Mouse (Mus musculus): ENCODE results near the gene Grip2. TPM values are rescaled to one million over a fixed set of nuclear protein-coding genes. Genes with fewer than 3 reads are reported as not detected.

Grip2 gene
- polyA plus RNA-seq, 1 experiment from 2014 or later: 0.06 TPM

DNA sequence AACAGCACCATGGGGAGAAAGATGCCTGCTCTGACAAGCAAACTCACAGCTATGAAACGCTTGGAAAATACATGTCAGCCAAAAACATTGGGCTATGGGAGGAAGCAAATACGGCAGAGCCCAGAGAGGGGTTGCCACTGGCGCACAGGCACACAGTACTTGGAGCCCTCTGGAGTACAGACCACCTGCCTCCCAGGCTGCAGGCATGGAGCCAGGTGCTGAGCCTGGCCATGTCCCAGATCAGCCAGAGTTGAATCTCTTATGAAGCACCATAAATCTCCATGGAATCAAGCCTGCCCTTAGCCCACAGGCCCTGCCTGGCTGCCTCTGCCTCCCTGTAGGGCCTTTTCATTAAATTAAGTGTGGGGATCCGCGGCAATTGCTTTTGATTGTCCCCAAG is 876 bp upstream of the Grip2 start:
- H3K27ac ChIP-seq: no peak overlapping the region
- H3K36me3 ChIP-seq: no peaks in the 10 kb centered on the region
- 84% methylated on average over 5 of the region's 5 CpGs for WGBS
- H3K9me3 ChIP-seq (replicated peaks): no peaks in the 10 kb centered on the region
- DNase-seq (ENCODE audit: low spot score): no peak
- peaks cover 2% of the 10 kb centered on the region; the same call in 1 of the 2 replicates for H3K4me1 ChIP-seq
- no peak overlapping the region for H3K4me3 ChIP-seq
- H3K27me3 ChIP-seq (ENCODE audit: low read depth, poor library complexity, severe bottlenecking): peaks cover 10% of the 10 kb centered on the region; the same call in 1 of the 2 replicates

DNA sequence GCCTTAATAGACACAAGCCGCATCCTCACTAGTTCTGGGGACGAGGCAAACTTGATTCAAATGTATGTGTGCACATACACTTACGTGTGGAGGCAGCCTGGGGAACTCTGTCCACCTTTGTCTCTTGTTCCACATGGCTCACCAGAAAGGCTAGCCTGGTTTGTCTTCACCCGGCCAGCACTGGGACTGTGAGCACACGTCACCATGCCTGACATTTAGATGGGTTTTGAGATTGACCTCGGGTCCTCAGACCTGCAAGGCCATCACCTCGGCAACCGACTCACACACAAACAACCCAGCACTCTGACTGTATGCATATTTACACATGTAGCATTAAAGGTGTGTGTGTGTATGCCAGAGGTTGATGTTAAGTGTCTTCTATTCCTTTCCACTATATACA is 8.8 kb downstream of the Grip2 start:
- Histone ChIP-seq H3K27me3 (ENCODE audit: low read depth, poor library complexity, severe bottlenecking) (no peaks in the 10 kb centered on the region), H3K36me3 (no peaks in the 10 kb centered on the region), H3K27ac (no peak overlapping the region), H3K4me1 (no peaks in the 10 kb centered on the region), H3K4me3 (no peak overlapping the region), H3K9me3 (replicated peaks) (no peaks in the 10 kb centered on the region)
- 85% methylated on average over 8 of the region's 8 CpGs for WGBS
- no peak for DNase-seq (ENCODE audit: low spot score)

DNA sequence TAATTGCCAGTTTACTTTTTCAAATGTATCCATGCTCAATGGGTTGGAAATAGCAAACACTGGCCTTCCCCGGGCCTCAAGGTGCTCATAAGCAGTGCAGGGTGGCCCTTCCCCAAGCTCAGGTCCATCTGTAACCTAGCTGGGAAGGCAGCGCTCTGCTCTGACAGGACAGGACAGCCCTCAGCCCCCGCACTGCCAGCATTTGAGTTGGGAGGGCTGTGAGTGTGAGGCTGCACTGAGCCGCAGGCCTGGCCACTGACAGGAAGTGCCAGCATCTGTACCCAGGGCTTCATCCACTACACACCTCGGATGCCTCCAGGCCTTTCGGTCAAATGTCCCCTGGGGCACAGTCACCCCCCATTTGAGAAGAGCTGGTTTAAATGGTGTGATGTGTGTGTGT is 11.1 kb downstream of the Grip2 start:
- Histone ChIP-seq H3K36me3 (no peaks in the 10 kb centered on the region), H3K27ac (no peak overlapping the region), H3K27me3 (ENCODE audit: low read depth, poor library complexity, severe bottlenecking) (no peaks in the 10 kb centered on the region), H3K9me3 (replicated peaks) (no peaks in the 10 kb centered on the region), H3K4me1 (no peaks in the 10 kb centered on the region), H3K4me3 (no peak overlapping the region)
- 81% methylated on average over 6 of the region's 6 CpGs for WGBS
- DNase-seq (ENCODE audit: low spot score): no peak

DNA sequence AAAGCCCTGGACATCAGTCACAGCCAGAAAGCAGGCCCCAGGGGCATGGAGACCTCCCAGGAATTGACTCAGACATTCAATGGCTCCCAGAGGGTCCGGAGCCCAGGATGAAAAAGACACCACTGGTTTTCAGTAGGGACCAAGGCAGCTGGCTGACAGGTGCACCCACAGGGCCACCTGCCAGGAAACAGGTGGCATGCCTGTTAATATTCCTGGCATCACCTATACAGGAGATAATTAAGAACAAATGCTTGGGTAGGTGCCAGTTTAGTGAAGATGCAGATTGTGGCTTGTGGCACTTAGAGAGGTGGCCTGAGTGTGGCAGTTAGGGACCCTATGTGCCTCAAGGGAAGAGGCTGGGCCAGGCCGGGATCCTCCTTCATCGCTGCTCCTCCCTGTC is 13.4 kb downstream of the Grip2 start:
- Histone ChIP-seq H3K4me3 (no peak overlapping the region), H3K4me1 (peaks cover 6% of the 10 kb centered on the region; the same call in 1 of the 2 replicates), H3K36me3 (no peaks in the 10 kb centered on the region), H3K27ac (no peak overlapping the region), H3K27me3 (ENCODE audit: low read depth, poor library complexity, severe bottlenecking) (peaks cover 9% of the 10 kb centered on the region), H3K9me3 (replicated peaks) (no peaks in the 10 kb centered on the region)
- no peak for DNase-seq (ENCODE audit: low spot score)
- 86% methylated on average over 3 of the region's 3 CpGs for WGBS

DNA sequence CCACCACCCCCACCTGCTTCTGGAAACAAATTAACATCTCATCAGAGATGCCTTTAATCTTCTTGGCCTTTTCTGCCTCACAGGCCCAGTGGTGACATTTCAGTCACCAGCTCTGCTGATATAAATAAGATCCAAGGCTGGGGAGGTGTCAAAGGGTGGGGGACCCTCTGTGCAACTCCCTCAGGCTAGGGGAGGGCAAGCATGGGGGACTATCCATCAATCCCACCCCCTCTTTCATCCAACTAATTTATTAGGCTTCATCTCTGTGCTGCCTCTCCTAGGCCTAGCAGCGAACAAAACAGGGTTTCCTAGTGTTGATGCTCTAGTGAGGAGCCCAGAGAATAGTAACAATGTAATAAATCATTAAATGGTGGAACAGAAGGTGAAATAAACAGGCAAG is 17.0 kb downstream of the Grip2 start:
- DNase-seq (ENCODE audit: low spot score): no peak
- no peaks in the 10 kb centered on the region for H3K36me3 ChIP-seq
- H3K27me3 ChIP-seq (ENCODE audit: low read depth, poor library complexity, severe bottlenecking): peaks cover 45% of the 10 kb centered on the region
- H3K4me3 ChIP-seq: no peak overlapping the region
- WGBS: 11% methylated on average over 1 of the region's 1 CpGs
- no peaks in the 10 kb centered on the region for H3K9me3 ChIP-seq (replicated peaks)
- no peak overlapping the region for H3K27ac ChIP-seq
- peaks cover 15% of the 10 kb centered on the region for H3K4me1 ChIP-seq

DNA sequence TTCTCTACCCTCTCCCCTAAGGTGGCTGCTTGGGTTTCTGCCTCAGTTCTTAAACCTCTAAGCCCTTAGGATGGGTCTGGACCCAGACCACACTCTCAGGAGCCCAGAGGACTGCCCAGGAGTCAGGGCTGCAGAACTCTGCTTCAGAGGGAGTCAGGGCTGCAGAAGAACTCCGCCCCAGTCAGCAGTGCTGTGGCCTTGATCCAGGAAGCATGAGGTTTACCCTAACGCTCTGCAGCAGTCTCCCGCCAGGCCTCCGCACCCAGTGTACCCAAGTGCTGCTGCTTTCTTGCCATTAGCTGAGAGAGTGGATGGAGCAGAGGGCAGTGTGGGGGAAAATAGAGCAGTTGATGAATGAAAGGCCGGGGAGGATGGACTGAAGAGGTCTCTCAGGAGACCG is 19.0 kb downstream of the Grip2 start:
- H3K4me3 ChIP-seq: no peak overlapping the region
- peaks cover 63% of the 10 kb centered on the region for H3K27me3 ChIP-seq (ENCODE audit: low read depth, poor library complexity, severe bottlenecking)
- H3K4me1 ChIP-seq: peaks cover 15% of the 10 kb centered on the region

DNA sequence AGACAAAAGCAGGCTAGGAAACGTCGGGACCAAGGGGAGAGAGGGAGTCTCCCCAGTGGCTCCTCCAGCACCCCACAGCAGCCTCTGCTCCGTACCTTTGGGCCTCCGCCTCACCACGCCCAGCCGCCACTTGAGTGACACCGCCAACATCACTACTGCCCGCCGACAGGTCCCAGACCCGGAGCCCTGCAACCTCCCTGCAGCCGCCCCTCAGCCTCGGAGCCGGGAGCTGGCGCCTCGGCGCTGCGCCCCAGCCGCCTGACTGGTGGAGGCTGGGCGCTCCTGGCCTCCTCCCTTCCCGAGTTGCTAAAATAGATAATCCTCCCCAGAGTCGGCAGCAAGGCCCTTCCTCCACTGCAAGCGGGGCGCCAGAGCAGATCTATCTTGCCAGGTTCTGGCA is 19.9 kb downstream of the Grip2 start:
- Histone ChIP-seq H3K27me3 (ENCODE audit: low read depth, poor library complexity, severe bottlenecking) (peaks cover 67% of the 10 kb centered on the region), H3K4me1 (peaks cover 15% of the 10 kb centered on the region), H3K36me3 (no peaks in the 10 kb centered on the region), H3K9me3 (replicated peaks) (no peaks in the 10 kb centered on the region), H3K4me3 (peak overlapping the region; percentile 38; the same call in 1 of the 2 replicates), H3K27ac (peak overlapping the region; percentile 10; the same call in 1 of the 2 replicates)
- DNase-seq (ENCODE audit: low spot score): peak; percentile 44
- 5% methylated on average over 23 of the region's 23 CpGs for WGBS

More for the DNA sequence above, 19.0 kb downstream of the Grip2 start:
- H3K9me3 ChIP-seq (replicated peaks): no peaks in the 10 kb centered on the region
- DNase-seq (ENCODE audit: low spot score): no peak
- H3K27ac ChIP-seq: no peak overlapping the region
- no peaks in the 10 kb centered on the region for H3K36me3 ChIP-seq
- WGBS: 51% methylated on average over 6 of the region's 6 CpGs

DNA sequence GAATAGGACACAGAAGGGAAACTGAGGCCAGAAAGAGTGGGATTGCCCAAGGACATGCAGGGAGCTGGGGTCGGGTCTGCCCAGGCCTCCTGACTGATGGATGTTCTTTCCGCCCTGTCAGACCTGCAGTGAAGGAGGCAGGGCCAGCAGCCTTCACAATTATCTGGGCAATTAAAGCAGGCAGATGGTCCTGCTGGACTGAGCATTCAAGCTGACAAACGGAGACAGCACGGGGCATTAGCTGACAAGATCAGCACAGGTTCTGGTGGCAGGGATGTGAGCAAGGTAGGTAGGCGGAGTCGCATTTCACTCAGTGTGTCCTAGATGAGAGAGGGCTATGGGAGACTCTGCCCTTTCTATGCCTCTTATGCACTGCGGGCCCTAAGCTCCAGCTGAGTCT is 22.9 kb downstream of the Grip2 start:
- WGBS: 38% methylated on average over 7 of the region's 7 CpGs
- Histone ChIP-seq H3K27me3 (ENCODE audit: low read depth, poor library complexity, severe bottlenecking) (peaks cover 63% of the 10 kb centered on the region), H3K4me1 (peaks cover 15% of the 10 kb centered on the region)

DNA sequence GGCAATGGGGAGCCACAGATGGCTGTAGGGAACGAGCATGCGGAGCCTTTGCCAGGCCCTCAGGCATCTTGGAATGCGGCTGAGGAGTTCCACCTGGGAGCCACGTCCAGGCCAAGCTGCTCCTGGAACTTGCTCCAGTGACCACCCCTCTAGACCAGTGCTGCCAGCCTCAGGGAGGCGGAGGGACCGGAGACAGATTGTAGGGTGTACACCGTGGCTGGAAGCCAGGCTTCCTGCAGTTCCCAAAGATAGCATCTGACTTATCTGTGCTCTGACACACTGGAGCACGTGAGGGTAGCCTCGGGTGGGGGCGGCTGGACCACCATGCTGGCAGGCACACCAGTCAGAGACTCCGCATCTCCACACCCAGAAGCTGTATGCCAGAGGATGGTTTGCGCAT is 28.6 kb downstream of the Grip2 start:
- H3K36me3 ChIP-seq: no peaks in the 10 kb centered on the region
- peaks cover 7% of the 10 kb centered on the region for H3K27me3 ChIP-seq (ENCODE audit: low read depth, poor library complexity, severe bottlenecking)
- no peak overlapping the region for H3K27ac ChIP-seq
- no peak for DNase-seq (ENCODE audit: low spot score)
- no peaks in the 10 kb centered on the region for H3K9me3 ChIP-seq (replicated peaks)
- H3K4me1 ChIP-seq: peaks cover 15% of the 10 kb centered on the region; the same call in 1 of the 2 replicates
- no peak overlapping the region for H3K4me3 ChIP-seq
- 72% methylated on average over 12 of the region's 12 CpGs for WGBS

More for the DNA sequence above, 22.9 kb downstream of the Grip2 start:
- Histone ChIP-seq H3K36me3 (no peaks in the 10 kb centered on the region), H3K4me3 (no peak overlapping the region), H3K27ac (no peak overlapping the region), H3K9me3 (replicated peaks) (no peaks in the 10 kb centered on the region)
- no peak for DNase-seq (ENCODE audit: low spot score)

DNA sequence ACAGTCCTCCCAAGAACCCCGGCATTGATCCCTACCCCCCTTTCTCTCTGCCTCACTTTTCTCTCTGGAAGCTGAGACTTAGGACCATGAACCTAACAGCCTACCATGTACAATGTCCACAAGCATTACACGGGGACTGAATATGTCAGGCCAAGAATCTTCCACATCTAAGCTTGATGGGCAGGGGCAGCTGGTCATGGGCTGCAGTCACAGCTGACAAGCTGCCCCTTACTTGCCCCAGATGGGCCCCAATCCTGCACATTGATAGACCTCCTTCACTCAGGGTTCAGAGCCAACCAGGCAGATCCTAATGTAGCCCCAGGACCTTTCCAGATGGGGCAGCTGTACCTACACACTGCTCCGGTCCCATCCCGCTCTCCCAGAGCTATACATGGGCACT is 30.3 kb downstream of the Grip2 start:
- H3K27ac ChIP-seq: no peak overlapping the region
- H3K9me3 ChIP-seq (replicated peaks): no peaks in the 10 kb centered on the region
- H3K4me3 ChIP-seq: no peak overlapping the region
- H3K4me1 ChIP-seq: peaks cover 21% of the 10 kb centered on the region
- no peaks in the 10 kb centered on the region for H3K36me3 ChIP-seq
- H3K27me3 ChIP-seq (ENCODE audit: low read depth, poor library complexity, severe bottlenecking): no peaks in the 10 kb centered on the region
- WGBS: 91% methylated on average over 4 of the region's 4 CpGs
- DNase-seq (ENCODE audit: low spot score): no peak

DNA sequence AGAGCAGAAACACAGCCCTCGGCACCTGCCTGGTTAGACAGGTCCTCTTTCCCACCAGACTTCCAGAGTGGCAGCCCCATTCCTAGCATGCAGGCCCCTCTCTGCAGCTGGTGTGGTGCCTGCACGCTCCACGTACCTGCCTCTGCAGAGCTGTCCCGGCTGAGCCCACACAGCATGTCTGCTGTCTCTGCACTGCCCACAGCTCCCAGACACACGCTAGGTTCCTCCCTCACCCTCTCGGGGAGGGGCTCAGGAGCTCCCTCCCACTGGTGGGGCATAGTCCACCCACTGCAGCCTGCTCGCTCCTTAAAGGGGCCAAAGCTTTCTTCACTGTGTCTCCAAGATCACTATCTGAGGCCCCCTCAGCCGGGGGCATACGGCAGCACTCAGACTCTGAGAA is 31.0 kb downstream of the Grip2 start:
- no peak for DNase-seq (ENCODE audit: low spot score)
- Histone ChIP-seq H3K36me3 (no peaks in the 10 kb centered on the region), H3K27me3 (ENCODE audit: low read depth, poor library complexity, severe bottlenecking) (no peaks in the 10 kb centered on the region), H3K4me1 (peaks cover 24% of the 10 kb centered on the region), H3K9me3 (replicated peaks) (no peaks in the 10 kb centered on the region), H3K4me3 (no peak overlapping the region), H3K27ac (no peak overlapping the region)
- 65% methylated on average over 9 of the region's 9 CpGs for WGBS

DNA sequence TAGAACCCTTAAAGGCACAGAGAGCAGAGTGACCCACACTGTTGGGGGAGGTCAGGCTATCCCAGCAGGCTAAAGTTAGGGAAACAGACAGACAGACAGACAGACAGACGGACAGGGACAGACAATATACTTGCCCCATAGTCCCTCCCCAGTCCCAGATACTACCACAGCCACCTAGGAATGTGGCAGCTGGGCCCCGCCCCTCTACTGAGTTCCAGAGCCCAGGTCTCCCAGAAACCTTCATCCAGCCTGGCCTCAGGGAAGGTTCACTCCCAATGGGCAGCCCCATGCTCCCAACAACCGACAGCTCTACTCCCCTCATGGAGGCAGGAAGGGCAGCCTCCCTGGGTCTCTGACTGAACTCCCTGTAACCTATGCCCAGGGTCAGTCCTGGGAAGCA is 31.4 kb downstream of the Grip2 start:
- DNase-seq (ENCODE audit: low spot score): no peak
- WGBS: 59% methylated on average over 3 of the region's 3 CpGs
- Histone ChIP-seq H3K4me3 (no peak overlapping the region), H3K9me3 (replicated peaks) (no peaks in the 10 kb centered on the region), H3K4me1 (peaks cover 24% of the 10 kb centered on the region), H3K27ac (no peak overlapping the region), H3K36me3 (no peaks in the 10 kb centered on the region), H3K27me3 (ENCODE audit: low read depth, poor library complexity, severe bottlenecking) (no peaks in the 10 kb centered on the region)

DNA sequence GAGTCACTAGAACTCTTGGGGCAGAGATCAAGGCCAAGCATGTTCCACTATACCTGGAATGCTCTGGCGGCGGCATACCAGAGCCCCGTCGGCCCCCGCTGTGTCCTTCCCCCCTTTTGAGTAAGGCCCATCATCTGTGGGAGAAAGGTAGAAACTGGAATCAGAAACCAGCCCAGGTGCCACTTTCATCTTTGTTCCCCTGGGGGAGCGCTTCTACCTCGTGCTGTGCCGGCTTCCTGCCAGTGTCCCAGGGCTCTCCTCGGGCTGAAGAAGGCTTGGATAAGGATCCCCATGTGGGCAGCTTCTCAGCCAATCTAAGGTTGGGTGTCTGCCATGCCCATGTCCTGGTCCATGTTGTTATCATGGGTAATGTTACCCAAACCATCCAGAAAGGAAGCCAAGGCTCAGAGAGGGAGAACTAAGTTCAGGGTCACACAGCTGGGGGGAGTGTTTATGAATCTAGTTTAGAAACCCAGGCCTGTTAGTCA is 38.7 kb downstream of the Grip2 start:
- no peaks in the 10 kb centered on the region; the same call in 1 of the 2 replicates for H3K9me3 ChIP-seq (replicated peaks)
- no peak overlapping the region for H3K4me3 ChIP-seq
- 81% methylated on average over 9 of the region's 9 CpGs for WGBS
- no peaks in the 10 kb centered on the region; the same call in 1 of the 2 replicates for H3K27me3 ChIP-seq (ENCODE audit: low read depth, poor library complexity, severe bottlenecking)
- H3K4me1 ChIP-seq: peaks cover 9% of the 10 kb centered on the region
- no peak for DNase-seq (ENCODE audit: low spot score)
- no peak overlapping the region for H3K27ac ChIP-seq
- no peaks in the 10 kb centered on the region for H3K36me3 ChIP-seq

DNA sequence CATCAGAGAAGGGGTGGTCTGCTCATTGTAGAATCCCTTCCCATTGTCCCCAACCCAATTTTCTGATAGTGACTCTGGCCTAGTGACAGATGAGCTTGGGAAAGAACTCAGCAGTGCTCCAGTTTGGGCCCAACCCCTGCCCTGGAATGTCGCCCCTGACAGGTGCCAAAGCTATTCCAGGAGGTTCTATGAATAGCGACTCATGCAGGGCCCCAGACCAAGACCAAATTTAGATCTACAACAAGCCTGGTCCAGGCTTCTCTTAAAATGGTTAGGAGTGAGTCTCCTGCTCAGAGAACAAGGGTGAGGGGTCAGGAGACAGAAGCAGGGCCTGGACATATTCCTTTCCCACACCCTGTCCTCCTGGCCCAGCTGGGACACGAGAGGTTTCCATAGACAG is 42.0 kb downstream of the Grip2 start:
- whole genome bisulfite sequencing: 82% methylated on average over 3 of the region's 3 CpGs
- no peaks in the 10 kb centered on the region for H3K36me3 ChIP-seq
- H3K27me3 ChIP-seq (ENCODE audit: low read depth, poor library complexity, severe bottlenecking): no peaks in the 10 kb centered on the region; the same call in 1 of the 2 replicates
- no peak for DNase-seq (ENCODE audit: low spot score)
- H3K27ac ChIP-seq: no peak overlapping the region
- no peak overlapping the region for H3K4me3 ChIP-seq
- no peaks in the 10 kb centered on the region; the same call in 1 of the 2 replicates for H3K9me3 ChIP-seq (replicated peaks)
- no peaks in the 10 kb centered on the region for H3K4me1 ChIP-seq

Data from limb, embryonic 10.5 days (tissue).